In the genomic region with DNA sequence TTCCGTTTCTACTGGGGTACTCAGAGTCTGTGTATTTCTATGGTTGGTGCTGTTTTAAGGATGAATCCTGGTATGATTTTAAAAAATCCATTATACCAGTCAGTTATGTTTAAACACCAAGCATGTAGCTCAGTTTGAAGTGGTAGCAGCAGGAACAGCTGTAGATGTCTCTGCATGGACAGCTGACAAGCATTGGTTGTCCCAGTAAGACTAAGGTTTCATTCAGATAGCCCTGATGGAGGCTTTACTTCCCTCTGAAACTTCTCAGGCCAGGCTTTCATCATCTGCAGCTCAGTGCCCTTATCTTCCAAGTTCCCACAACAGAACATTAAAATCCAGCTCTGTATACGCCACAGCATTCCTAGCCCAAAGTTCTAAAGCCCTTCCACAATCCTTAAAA, we compare ENCODE assay signal across 25 mouse cellular contexts. TPM values are rescaled to one million over a fixed set of nuclear protein-coding genes. Genes with fewer than 3 reads are reported as not detected.
"Had no signal": no experiment of that assay in that cellular context is flagged by ENCODE, and none has a peak within 500 bp of the region (broad histone marks: within the 10 kb centered on the region; RNA-seq: fewer than 3 reads in every experiment).

No protein-coding gene starts in this region.

- H3K36me3 ChIP-seq: heart, embryonic 10.5 days; heart, embryonic 12.5 days; hindbrain, embryonic 10.5 days; hindbrain, embryonic 12.5 days; intestine, embryonic 15.5 days; kidney, embryonic 15.5 days; limb, embryonic 10.5 days; limb, embryonic 12.5 days had no signal

- H3K27ac ChIP-seq: heart, embryonic 10.5 days; hindbrain, embryonic 10.5 days; hindbrain, embryonic 12.5 days; hindbrain, embryonic 14.5 days; intestine, embryonic 15.5 days; kidney, embryonic 15.5 days; layer of hippocampus, adult 2 months; left cerebral cortex, adult 2 months; limb, embryonic 10.5 days; limb, embryonic 12.5 days had no signal

- H3K4me3 ChIP-seq: heart, embryonic 10.5 days; heart, embryonic 12.5 days; hindbrain, embryonic 10.5 days; hindbrain, embryonic 12.5 days; intestine, embryonic 15.5 days; kidney, embryonic 15.5 days; layer of hippocampus, adult 2 months; left cerebral cortex, adult 2 months; limb, embryonic 10.5 days; limb, embryonic 12.5 days had no signal

- H3K9ac ChIP-seq: heart, embryonic 12.5 days; hindbrain, embryonic 12.5 days; hindbrain, embryonic 14.5 days; intestine, embryonic 15.5 days; kidney, embryonic 15.5 days; limb, embryonic 12.5 days had no signal

- H3K4me1 ChIP-seq: hindbrain, embryonic 10.5 days; hindbrain, embryonic 12.5 days; intestine, embryonic 15.5 days; limb, embryonic 12.5 days had no signal

- H3K27me3 ChIP-seq: heart, embryonic 12.5 days; hindbrain, embryonic 12.5 days; intestine, embryonic 15.5 days; kidney, embryonic 15.5 days; limb, embryonic 12.5 days had no signal

- ATAC-seq: hindbrain, embryonic 16.5 days; inflammation-experienced regulatory T-cells, adult 6 months; intestine, embryonic 15.5 days; intestine, postnatal 0 days had no signal

- DNase-seq: gastrocnemius, postnatal 14 days; gastrocnemius, postnatal 36 days; heart, adult 18-20 months; heart, postnatal 10 days; heart, postnatal 4 days; kidney, adult 18-20 months; kidney, adult 9 months; kidney, postnatal 10 days; kidney, postnatal 25 days; kidney, postnatal 4 days; liver had no signal

- H3K4me2 ChIP-seq: heart, embryonic 12.5 days; hindbrain, embryonic 12.5 days; hindbrain, embryonic 14.5 days; intestine, embryonic 15.5 days; kidney, embryonic 15.5 days; limb, embryonic 12.5 days had no signal

- H3K9me3 ChIP-seq: heart, embryonic 10.5 days; heart, embryonic 12.5 days; hindbrain, embryonic 10.5 days; hindbrain, embryonic 12.5 days; intestine, embryonic 15.5 days; kidney, embryonic 15.5 days; limb, embryonic 10.5 days; limb, embryonic 12.5 days had no signal

RNA-seq across cellular contexts. Expression of a gene that starts 31.1 kb away (rescaled TPM):
- polyA plus RNA-seq: hindbrain, embryonic 10.5 days; hindbrain, embryonic 14.5 days; limb, embryonic 10.5 days had no signal
